Mouse (Mus musculus) erythroblast, embryonic 14.5 days (primary cell): ENCODE results near the gene Tnfrsf12a.

ENCODE experiments used
- GATA1 ChIP-seq: IDR thresholded peaks from 2 replicates; pipeline ENCODE4 v1.6.1; 2012; ENCODE audit warnings: low read length, inconsistent platforms, mixed read lengths
- TAL1 ChIP-seq: IDR thresholded peaks from 3 replicates; pipeline ENCODE4 v1.6.1; 2012; ENCODE audit warnings: low read length, inconsistent platforms, mixed read lengths

- TF ChIP-seq GATA1, result no peak
- TF ChIP-seq TAL1, result no peak
These were observed 2.0 kb upstream of the Tnfrsf12a start, which contains the start of gene Cldn6 for GRCm38 (mm10) chr17:23679127-23679835.
